Mouse (Mus musculus): Measurements from ENCODE around the gene Prss46. TPM values are rescaled to one million over a fixed set of nuclear protein-coding genes. Genes with fewer than 3 reads are reported as not detected.

Gene Prss46
- polyA plus RNA-seq, 1 experiment from 2014 or later: not detected

- Histone ChIP-seq H3K27me3 (peaks cover 6% of the 10 kb centered on the region; the same call in 1 of the 2 replicates), H3K36me3 (no peaks in the 10 kb centered on the region), H3K9ac (peak overlapping the region; percentile 28), H3K4me1 (replicated peaks) (peaks cover 25% of the 10 kb centered on the region), H3K27ac (replicated peaks) (peak overlapping the region; percentile 57), H3K4me3 (peak overlapping the region; percentile 37), H3K9me3 (no peaks in the 10 kb centered on the region), H3K4me2 (peak overlapping the region; percentile 64)
- 4% methylated on average over 40 of the region's 40 CpGs for WGBS
- ATAC-seq (ENCODE audit: low FRiP score, low read depth): peak; percentile 72
These were observed 29.7 kb downstream of the Prss46 start for GRCm38 (mm10) chr9:110873681-110874659.

GRCm38 (mm10) chr9:110874660-110875191, 30.4 kb downstream of the Prss46 start:
- peak; percentile 17; the same call in 1 of the 2 replicates for ATAC-seq (ENCODE audit: low FRiP score, low read depth)
- H3K9ac ChIP-seq: no peak overlapping the region

GRCm38 (mm10) chr9:110875288-110875695, 31.0 kb downstream of the Prss46 start:
- Histone ChIP-seq H3K36me3 (no peaks in the 10 kb centered on the region), H3K27ac (replicated peaks) (peak overlapping the region; percentile 57), H3K9me3 (no peaks in the 10 kb centered on the region), H3K4me3 (no peak overlapping the region), H3K4me1 (replicated peaks) (peaks cover 38% of the 10 kb centered on the region), H3K9ac (no peak overlapping the region), H3K4me2 (no peak overlapping the region), H3K27me3 (peaks cover 7% of the 10 kb centered on the region; the same call in 1 of the 2 replicates)
- ATAC-seq (ENCODE audit: low FRiP score, low read depth): 0 out of 2 replicates have a peak, but pooled peaks have one; percentile 24
- 16% methylated on average over 3 of the region's 6 CpGs for WGBS

More at GRCm38 (mm10) chr9:110874660-110875191, 30.4 kb downstream of the Prss46 start:
- H3K27ac ChIP-seq (replicated peaks): peak overlapping the region; percentile 57
- peak overlapping the region; percentile 64 for H3K4me2 ChIP-seq
- H3K9me3 ChIP-seq: no peaks in the 10 kb centered on the region
- no peak overlapping the region for H3K4me3 ChIP-seq
- WGBS: 2% methylated on average over 3 of the region's 3 CpGs
- peaks cover 33% of the 10 kb centered on the region for H3K4me1 ChIP-seq (replicated peaks)
- no peaks in the 10 kb centered on the region for H3K36me3 ChIP-seq
- peaks cover 6% of the 10 kb centered on the region; the same call in 1 of the 2 replicates for H3K27me3 ChIP-seq

DNA sequence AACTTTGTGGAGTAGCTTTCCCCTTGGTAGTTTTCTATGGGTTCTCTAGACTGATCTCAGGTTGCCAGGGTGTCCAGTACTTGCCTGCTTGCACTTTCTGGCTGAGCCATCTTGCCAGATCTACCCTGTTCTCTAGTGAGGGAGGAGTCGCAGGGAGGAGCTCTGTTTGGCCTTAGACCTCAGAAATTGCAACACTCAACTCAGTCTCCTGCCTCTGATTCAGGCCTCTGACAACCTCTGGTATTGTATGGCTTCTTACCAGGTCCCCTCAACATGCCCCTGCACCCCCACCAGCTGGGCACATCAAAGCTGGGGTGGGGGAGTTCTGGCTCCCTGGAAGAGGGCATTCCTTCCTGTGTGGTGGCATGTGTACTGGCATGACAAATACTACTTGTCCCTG, 33.0 kb downstream of the Prss46 start:
- H3K27ac ChIP-seq (replicated peaks): no peak overlapping the region
- WGBS: 86% methylated on average over 1 of the region's 1 CpGs
- no peak for ATAC-seq (ENCODE audit: low FRiP score, low read depth)

DNA sequence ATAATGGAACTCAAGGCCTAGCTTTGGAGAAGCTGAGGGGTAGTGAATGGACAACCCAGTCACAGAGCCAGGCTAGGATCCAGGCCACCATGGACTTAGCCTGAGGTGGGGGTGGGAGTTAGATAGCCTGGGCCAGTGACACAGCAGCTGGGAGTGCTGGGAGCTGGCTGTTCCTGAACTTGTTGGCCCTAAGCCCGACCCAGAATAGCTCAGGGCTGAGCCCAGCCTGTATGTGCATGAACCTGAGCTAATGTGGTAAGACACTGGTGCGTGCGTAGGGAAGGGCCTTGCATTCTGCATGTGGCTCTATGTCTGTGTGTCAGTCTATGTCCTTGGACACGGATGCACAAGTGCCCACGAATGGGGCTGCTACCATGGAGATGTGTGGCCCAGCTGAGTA, 33.6 kb downstream of the Prss46 start:
- H3K9ac ChIP-seq: no peak overlapping the region
- H3K36me3 ChIP-seq: no peaks in the 10 kb centered on the region
- H3K4me1 ChIP-seq (replicated peaks): peaks cover 45% of the 10 kb centered on the region
- H3K4me2 ChIP-seq: no peak overlapping the region
- WGBS: 80% methylated on average over 5 of the region's 5 CpGs
- H3K27ac ChIP-seq (replicated peaks): no peak overlapping the region
- H3K4me3 ChIP-seq: no peak overlapping the region
- H3K9me3 ChIP-seq: no peaks in the 10 kb centered on the region
- ATAC-seq (ENCODE audit: low FRiP score, low read depth): no peak
- H3K27me3 ChIP-seq: peaks cover 25% of the 10 kb centered on the region

More for the DNA sequence above, 33.0 kb downstream of the Prss46 start:
- Histone ChIP-seq H3K36me3 (no peaks in the 10 kb centered on the region), H3K4me2 (no peak overlapping the region), H3K9me3 (no peaks in the 10 kb centered on the region), H3K4me3 (no peak overlapping the region), H3K9ac (no peak overlapping the region), H3K4me1 (replicated peaks) (peaks cover 45% of the 10 kb centered on the region), H3K27me3 (peaks cover 27% of the 10 kb centered on the region)

GRCm38 (mm10) chr9:110879191-110879920, 35.0 kb downstream of the Prss46 start, which contains the start of gene Als2cl:
TSS of gene Als2cl (plus strand) at chr9:110879870.
- peak within 1 kb of the TSS; percentile 52 for H3K9ac ChIP-seq
- no peaks in the 10 kb centered on the region for H3K9me3 ChIP-seq
- H3K27me3 ChIP-seq: peaks cover 22% of the 10 kb centered on the region
- H3K36me3 ChIP-seq: no peaks in the 10 kb centered on the region
- H3K4me2 ChIP-seq: peak within 1 kb of the TSS; percentile 90
- peaks cover 33% of the 10 kb centered on the region for H3K4me1 ChIP-seq (replicated peaks)
- H3K4me3 ChIP-seq: peak within 1 kb of the TSS; percentile 54
- H3K27ac ChIP-seq (replicated peaks): peak within 1 kb of the TSS; percentile 56
- ATAC-seq (ENCODE audit: low FRiP score, low read depth): peak; percentile 14; the same call in 1 of the 2 replicates
- WGBS: 13% methylated on average over 12 of the region's 12 CpGs

GRCm38 (mm10) chr9:110879998-110880561, 35.8 kb downstream of the Prss46 start, which contains the start of gene Tmie:
TSS of gene Tmie (minus strand) at chr9:110880113.
- peak within 1 kb of the TSS; percentile 52 for H3K9ac ChIP-seq
- peak; percentile 37 for ATAC-seq (ENCODE audit: low FRiP score, low read depth)
- peak within 1 kb of the TSS; percentile 56 for H3K27ac ChIP-seq (replicated peaks)
- no peaks in the 10 kb centered on the region for H3K36me3 ChIP-seq
- H3K4me1 ChIP-seq (replicated peaks): peaks cover 26% of the 10 kb centered on the region
- under 1% methylated on average over 54 of the region's 57 CpGs for WGBS
- H3K4me2 ChIP-seq: peak within 1 kb of the TSS; percentile 90
- H3K27me3 ChIP-seq: peaks cover 22% of the 10 kb centered on the region
- H3K4me3 ChIP-seq: peak within 1 kb of the TSS; percentile 54
- H3K9me3 ChIP-seq: no peaks in the 10 kb centered on the region

DNA sequence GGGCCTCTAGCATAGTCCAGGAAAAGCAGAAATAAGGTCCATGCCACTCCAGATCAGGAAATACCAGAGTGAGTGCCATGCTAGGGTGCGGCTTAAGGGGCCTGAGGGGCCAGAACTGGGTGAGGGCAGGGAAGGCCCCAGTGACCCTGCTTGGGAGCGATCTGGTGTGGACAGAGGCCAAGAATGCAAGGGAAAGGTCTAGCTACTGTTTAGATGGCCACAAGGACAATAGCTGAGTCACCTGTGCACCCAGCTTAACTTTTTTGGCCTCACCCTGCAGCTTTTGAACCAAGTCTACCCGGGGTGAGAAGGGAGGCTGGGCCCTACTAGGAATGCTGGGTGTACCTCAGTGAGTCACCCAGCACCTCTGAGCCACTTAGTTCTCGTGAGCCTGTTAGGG, 36.5 kb downstream of the Prss46 start:
- H3K4me1 ChIP-seq (replicated peaks): peaks cover 20% of the 10 kb centered on the region
- peak overlapping the region; percentile 90 for H3K4me2 ChIP-seq
- H3K9ac ChIP-seq: peak overlapping the region; percentile 52; the same call in 1 of the 2 replicates
- H3K9me3 ChIP-seq: no peaks in the 10 kb centered on the region
- H3K4me3 ChIP-seq: peak overlapping the region; percentile 54
- WGBS: 84% methylated on average over 4 of the region's 4 CpGs
- H3K27me3 ChIP-seq: peaks cover 22% of the 10 kb centered on the region
- H3K27ac ChIP-seq (replicated peaks): no peak overlapping the region
- no peak for ATAC-seq (ENCODE audit: low FRiP score, low read depth)
- H3K36me3 ChIP-seq: no peaks in the 10 kb centered on the region

DNA sequence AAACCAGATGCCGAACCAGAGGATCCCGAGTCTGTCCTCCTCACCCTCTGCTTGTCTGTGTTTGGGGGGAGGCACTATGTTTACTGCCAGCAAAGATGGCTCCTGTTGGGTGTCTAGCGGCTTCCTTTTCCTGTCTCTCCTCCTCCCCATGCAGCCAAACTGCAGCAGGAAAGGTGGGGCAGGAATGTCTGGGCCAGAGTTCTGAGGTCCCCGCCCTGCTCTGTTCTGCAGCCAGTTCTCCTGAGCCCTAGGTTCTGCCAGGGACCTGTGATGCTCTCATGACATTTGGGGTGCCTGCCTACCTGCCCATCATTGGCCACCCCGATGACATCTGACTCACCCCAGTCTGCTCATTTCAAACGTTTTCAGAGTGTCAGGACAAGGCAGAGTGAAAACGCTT, 37.6 kb downstream of the Prss46 start:
- no peak overlapping the region for H3K27ac ChIP-seq (replicated peaks)
- no peak overlapping the region for H3K4me3 ChIP-seq
- H3K9me3 ChIP-seq: no peaks in the 10 kb centered on the region
- peaks cover 22% of the 10 kb centered on the region for H3K27me3 ChIP-seq
- WGBS: 79% methylated on average over 7 of the region's 7 CpGs
- no peaks in the 10 kb centered on the region for H3K36me3 ChIP-seq
- H3K4me1 ChIP-seq (replicated peaks): peaks cover 20% of the 10 kb centered on the region
- H3K9ac ChIP-seq: no peak overlapping the region
- no peak for ATAC-seq (ENCODE audit: low FRiP score, low read depth)
- no peak overlapping the region for H3K4me2 ChIP-seq

- no peak overlapping the region for H3K9ac ChIP-seq
- H3K27ac ChIP-seq (replicated peaks): no peak overlapping the region
- H3K4me1 ChIP-seq (replicated peaks): no peaks in the 10 kb centered on the region
- H3K4me2 ChIP-seq: no peak overlapping the region
- H3K36me3 ChIP-seq: no peaks in the 10 kb centered on the region
- H3K27me3 ChIP-seq: no peaks in the 10 kb centered on the region
- 65% methylated on average over 9 of the region's 9 CpGs for WGBS
- no peak overlapping the region for H3K4me3 ChIP-seq
- ATAC-seq (ENCODE audit: low FRiP score, low read depth): no peak
- no peaks in the 10 kb centered on the region for H3K9me3 ChIP-seq
These were observed 43.3 kb downstream of the Prss46 start for GRCm38 (mm10) chr9:110887388-110888303.
